Mouse (Mus musculus) left cerebral cortex, adult 8-10 months (tissue): ENCODE results near the gene Nfyc. TPM values are rescaled to one million over a fixed set of nuclear protein-coding genes. Genes with fewer than 3 reads are reported as not detected.
A peak's percentile ranks its signal among the peaks of the same experiment; 100 is the strongest.

Experiments
- DNase-seq, 2 experiments: peaks; one replicate each; pipeline ENCODE4 v3.0.0; 2022; ENCODE audit warnings: low spot score in 2 of 2
- total RNA-seq, 4 experiments: library from RNA; stranded (reverse); gene quantifications; 2 replicates each; pipeline ENCODE4 v1.2.4; 2022

Nfyc gene
- total RNA-seq, 4 experiments from 2014 or later, result 42.4 to 48.9 (median 47.9) TPM

DNA sequence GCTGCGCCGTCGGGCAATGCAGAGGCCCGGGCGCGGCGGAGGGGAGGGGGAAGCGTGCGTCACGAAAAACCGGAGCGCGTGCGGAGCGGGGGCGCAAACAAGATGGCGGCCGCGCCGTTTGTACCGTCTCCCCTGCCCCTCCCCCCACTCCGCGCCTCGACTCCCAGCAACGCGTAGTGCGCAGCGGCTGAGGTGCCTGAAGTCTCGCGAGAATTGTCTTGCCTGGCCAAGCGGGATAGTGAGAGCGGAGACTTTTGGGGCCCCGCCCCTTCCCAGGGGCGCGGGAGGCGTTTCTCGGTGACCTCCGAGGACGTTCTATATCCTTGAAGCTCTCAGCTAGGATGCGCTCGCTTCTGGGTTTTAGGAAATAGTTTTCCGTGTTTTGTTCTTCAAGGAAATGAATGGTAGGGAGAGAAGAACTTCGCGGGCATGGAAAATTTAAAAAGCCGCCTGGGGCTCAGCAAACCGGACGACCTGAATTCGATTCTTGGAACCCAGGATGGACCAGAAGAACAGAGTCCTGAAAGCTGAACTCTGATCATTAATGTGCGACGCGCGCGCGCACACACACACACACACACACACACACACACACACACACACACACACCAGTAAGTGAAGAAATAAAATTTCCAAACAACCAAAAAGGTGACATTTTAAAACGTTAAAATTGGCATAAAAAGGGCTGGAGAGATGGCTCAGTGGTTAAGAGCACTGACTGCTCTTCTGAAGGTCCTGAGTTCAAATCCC is 5.6 kb downstream of the Nfyc start:
- DNase-seq, result peak; percentile 89 to 97

- peak; percentile 89 to 94 for DNase-seq
These were observed 6.2 kb downstream of the Nfyc start for GRCm38 (mm10) chr4:120825100-120825553.

- DNase-seq, result no peak
These were observed 9.0 kb downstream of the Nfyc start for GRCm38 (mm10) chr4:120822191-120822911.

- DNase-seq, result no peak
These were observed 11.5 kb downstream of the Nfyc start for GRCm38 (mm10) chr4:120819871-120820270.

- DNase-seq, result no peak
These were observed 12.1 kb downstream of the Nfyc start for GRCm38 (mm10) chr4:120819296-120819695.

DNA sequence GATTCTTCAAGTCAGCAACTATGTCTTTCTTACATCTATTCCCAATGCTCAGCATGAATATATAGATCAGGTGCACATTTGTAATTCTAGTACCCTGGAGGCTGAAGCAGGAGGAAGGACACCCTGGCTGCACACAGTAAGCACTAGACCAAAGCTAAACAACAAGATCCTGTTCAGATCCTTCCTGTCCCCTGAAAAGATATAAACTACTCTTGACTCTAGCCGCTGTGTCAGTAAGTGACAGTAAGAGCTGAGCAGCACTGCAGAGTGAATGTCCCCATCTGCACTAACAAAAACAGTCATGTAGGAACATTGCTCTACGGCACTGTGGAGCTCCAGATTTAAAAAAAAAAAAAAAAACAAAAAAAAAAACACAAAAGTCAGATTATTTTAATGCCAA is 13.4 kb downstream of the Nfyc start:
- no peak for DNase-seq

- DNase-seq, result no peak
These were observed 14.2 kb downstream of the Nfyc start for GRCm38 (mm10) chr4:120817002-120817774.

- peak; percentile 54 to 89 for DNase-seq
These were observed 15.6 kb downstream of the Nfyc start for GRCm38 (mm10) chr4:120815622-120816334.

DNA sequence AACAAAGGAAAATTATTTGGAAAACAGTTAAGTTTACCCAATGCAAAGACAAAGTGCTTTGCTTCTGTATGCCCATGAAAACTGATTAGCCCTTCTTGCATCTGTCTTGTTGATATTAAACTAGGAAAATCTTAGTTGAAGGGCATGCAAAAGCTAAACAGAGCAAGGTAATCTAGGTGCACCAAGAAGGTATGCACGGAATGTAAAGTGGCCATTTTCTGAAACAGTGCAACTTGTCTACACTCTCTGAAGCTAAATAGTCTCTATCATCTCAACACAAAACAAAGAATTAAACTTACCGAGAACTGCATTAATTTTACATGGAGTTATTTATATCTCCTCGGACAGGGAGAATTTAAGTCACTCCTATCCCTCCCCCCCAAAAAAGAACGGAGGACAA is 16.2 kb downstream of the Nfyc start:
- DNase-seq, result no peak

GRCm38 (mm10) chr4:120814171-120814570 is 17.2 kb downstream of the Nfyc start:
- DNase-seq, result no peak

GRCm38 (mm10) chr4:120813762-120814161 is 17.6 kb downstream of the Nfyc start:
- DNase-seq, result no peak

DNA sequence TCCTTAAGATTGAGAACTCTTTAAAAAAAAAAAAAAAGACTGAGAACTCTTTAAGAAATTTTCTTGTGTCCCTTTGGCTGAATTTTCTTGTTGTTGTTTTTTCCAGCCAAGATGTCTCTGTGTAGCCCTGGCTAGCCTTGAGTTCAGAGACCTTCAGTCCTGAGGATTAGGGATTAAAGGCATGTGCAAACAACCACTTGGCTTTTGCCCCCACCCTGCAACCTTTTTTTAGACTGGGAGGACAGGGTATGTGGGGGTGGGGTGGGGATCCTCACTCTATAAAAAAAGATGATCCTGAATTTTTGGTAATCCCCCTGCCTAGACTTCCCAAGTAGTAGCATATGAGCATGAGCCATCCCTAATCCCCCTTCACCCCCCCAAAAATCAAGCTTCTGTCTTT is 25.6 kb downstream of the Nfyc start:
- DNase-seq, result no peak

DNA sequence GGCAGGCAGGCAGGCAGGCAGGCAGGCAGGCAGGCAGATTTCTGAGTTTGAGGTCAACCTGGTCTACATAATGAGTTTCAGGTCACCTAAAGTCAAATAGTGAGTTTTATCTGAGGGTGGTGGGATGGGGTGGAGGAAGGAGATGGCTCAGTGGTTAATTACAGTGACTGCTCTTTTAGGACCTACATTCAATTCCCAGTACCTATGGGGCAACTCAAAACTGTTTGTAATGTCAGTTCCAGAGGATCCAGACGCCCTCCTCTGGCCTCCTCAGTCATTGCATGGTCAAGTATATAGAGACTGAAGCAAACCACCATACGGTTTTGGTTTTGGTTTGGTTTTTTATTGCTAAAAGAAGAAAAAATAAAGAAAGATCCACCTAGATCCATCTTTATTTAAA is 29.9 kb downstream of the Nfyc start:
- no peak for DNase-seq

- no peak for DNase-seq
These were observed 30.7 kb downstream of the Nfyc start for GRCm38 (mm10) chr4:120800691-120801090.

DNA sequence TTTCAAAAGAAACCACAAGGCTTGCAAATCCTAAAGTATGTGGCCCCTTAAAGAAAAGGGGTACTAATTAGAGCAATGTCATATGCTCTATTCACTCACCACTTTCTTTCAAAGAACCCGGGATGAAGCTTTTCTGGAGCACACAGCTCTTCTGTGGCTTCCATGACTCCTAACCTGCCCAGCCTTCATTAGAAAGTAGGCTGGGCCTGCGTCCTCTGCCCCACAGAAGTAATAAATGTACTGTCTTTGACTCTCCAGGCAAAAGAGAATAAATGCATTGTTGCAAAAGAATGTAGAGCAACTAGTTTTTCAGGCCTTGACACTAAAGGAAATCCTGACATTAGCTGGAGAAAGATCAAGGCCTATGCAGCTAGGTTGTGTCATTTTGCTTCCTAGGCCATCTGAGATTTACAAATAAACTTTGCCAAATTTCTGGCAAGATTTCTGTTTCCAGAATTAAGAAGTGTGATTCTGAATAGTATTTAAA is 31.6 kb downstream of the Nfyc start:
- no peak for DNase-seq

DNA sequence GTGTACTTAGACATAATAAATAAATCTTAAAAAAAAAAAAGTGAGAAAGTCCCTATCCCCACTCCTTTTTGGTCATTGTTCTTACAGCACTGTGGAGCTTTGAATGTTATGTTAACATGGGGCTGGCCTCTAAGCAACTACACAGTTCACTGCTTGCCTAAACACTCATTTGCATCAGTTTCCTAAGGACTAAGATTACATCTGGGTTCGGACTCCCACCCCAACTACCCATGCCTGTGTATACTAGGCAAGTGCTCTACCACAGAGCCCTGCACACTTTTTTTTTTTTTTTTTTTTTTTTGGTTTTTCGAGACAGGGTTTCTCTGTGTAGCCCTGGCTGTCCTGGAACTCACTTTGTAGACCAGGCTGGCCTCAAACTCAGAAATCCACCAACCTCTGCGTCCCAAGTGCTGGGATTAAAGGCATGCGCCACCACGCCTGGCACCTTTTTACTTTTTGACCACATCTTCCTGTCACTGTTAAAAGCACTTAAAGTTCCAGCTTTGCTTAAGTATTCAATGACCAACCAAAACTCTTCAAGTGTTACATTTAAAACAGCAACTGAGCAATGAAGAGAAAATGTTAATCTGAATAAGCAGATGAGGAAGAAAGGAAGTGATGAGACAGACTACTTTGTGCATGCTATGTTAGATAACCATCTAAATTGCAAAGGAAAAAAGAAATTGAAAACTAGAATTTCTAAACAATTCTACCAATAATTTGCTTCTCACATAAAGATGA is 33.2 kb downstream of the Nfyc start:
- no peak for DNase-seq

DNA sequence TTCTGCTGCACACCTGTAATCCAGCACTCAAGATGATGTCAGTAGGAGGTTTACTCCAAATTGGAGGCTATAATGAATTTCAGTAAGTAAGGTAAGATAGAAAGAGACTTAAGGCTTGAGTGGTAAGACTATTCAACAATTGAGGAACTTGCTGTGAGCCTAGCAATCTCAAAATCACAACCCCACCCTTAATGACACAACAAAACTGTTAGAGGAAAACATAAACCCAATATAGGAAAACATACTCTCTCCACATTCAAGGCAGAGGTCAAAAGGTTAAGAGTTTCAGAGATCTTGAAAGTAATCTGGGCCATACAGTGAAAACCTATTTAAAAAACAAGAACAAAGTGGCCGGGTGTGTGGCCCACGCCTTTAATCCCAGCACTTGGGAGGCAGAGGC is 34.7 kb downstream of the Nfyc start:
- no peak for DNase-seq

DNA sequence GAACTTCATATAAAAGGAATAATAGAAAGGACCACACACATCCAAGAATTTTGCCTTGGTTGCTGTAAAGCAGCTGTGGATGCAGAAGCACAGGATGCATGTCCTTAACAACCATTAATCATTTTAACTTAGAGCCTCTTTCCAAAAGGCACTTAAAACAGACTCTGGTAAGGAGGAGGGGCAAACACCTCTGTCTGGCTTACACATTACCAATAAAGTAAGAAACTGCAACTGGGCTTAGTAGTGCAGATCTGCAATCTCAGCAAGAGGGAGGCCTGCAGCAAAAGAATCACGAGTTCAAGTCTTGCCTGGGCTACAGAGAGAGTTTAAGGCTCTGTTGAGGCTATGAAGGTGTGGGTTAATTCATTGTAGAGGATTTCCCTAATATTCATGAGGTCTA is 35.7 kb downstream of the Nfyc start:
- DNase-seq, result no peak

- DNase-seq, result no peak
These were observed 38.5 kb downstream of the Nfyc start for GRCm38 (mm10) chr4:120792918-120793317.

- DNase-seq, result peak in 1 of 2 experiments; percentile 23
These were observed 41.3 kb downstream of the Nfyc start for GRCm38 (mm10) chr4:120790027-120790426.
